Mouse (Mus musculus) naive thymus-derived CD4-positive, alpha-beta T cell, adult 2 months (primary cell): ENCODE measurements around the gene Cacfd1.

Source experiments
- DNase-seq: peaks from one replicate; pipeline ENCODE4 v3.0.0-alpha.2; 2011; ENCODE audit warnings: low read depth

Gene Cacfd1

DNA sequence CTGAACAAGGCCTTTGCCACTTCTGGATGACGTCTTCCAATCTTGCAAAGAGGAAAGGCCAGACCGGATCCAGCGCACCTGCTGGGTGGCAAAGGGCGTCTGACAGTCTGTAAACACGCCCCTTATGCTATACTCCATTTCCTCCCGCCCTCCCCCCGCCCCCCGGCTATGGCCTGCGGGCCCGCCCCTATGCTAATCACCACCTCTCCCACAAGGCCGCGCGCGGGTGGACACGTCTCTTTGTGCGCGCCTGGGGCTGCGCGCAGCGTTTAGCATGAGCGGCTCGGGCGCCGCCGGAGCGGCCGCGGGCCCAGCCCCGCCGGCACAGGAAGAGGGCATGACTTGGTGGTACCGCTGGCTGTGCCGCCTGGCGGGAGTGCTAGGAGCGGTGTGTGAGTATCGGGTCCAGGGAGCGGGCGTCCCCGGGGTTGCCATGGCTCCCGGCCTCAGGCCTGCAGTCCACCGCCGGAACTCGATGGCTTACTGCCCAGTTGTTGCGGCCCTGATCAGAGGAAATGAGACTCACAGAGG lies at the start of gene Cacfd1:
Gene Cacfd1, plus strand, starts transcription at position 213 of the 531 bp plus-strand sequence.
- peak; percentile 95 for DNase-seq

DNA sequence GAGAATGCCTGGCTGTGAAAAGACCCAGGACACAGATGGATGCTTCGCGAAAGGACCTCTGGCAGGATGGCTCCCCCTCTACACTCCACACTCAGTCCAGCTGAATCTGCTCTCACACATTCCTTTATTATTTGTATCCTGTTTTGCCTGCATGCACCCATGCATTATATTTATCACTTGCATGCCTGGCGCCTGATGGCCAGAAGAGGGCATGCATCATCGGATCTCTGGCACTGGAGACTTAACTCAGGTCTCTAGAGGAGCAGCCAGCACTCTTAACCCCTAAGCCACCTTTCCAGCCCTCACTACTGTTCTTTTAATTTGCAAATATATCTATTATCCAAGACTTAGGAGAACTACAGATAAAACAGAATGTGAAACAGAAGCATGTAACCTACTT lies 49.0 kb upstream of the Cacfd1 start:
- no peak for DNase-seq

DNA sequence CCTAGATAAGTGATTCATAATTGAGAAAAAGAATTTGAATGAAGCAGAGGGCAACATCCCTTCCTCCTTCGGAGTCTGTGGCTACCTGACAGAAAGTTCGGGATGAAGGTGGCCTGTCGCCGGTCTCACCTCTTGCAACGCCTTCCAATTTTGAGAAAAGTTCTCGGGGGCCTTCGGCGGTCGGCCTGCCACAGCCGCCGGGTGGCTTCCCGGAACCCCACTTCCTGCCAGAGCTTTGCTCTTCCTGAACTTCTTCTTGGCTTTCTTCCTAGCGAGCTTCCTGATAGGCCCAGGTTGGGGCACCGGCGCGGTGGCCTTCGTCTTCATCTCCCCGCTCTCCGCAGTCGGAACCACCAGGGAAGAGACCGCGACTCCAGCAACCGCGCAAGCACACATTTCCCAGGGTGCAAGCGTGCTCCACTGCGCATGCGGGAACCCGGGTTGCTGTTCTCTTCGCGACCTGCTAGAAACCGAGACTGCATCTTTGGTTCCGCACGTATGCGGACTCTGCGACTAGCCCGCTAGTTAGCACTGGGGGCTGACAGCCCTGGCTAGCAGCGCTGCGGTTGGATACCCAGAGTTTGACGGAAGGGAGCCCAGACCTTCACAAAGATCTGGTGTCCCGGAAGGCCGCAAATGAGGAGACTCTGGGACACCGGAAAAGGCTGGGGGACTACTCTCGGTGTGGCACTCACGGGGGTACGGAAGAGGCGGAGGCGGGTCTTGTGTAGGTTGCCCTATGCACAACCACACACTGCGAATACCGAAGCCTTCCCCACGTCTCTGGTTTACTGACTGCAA lies 45.6 kb upstream of the Cacfd1 start, which contains the start of gene Rexo4:
Gene Rexo4, minus strand, starts transcription at position 464 of the 801 bp plus-strand sequence.
- DNase-seq, result peak; percentile 98

DNA sequence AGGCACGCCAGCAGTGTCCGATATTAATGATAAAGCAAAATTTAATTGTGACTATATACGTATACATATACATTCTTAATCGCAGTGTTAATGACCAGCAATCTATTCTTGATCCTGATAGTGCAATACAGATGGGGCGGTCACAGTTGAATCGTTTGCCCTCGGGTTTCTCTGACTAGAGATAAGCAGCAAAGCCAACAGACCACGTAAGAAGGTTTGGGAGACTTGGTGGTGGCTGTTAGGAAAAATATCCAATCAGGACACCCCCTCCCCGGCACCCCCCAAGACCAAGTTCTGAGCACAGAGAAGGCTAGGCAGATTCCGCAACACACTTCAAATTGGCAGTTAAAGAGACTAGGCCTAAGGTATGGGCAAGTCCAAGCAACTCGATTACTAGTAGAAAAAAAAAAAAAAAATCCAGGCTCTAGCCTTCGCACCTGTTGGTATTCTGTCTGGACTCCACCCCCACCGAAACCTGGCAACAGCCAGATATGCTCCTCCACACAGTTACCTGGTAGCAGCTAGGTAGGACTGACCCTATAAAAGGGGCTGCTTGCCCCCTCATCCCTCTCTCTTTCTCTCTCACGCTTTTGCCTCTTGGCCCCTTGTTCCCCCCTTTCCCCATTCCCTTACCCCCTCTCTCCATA lies 44.9 kb upstream of the Cacfd1 start:
- DNase-seq, result no peak

DNA sequence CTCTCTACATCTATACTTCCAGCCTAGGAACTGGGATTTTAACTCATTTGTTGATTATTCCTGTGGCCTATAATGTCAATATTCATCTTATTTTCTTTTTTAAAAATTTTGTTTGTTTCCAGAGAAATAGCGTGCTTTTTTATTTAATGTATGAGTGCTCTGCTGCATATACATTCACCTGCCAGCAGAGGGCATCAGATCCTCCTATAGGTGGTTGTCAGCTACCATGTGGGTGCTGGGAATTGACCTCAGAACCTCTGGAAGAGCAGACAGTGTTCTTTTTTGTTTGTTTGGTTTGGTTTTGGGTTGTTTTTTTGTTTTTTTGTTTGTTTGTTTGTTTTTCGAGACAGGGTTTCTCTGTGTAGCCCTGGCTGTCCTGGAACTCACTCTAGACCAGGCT lies 42.5 kb upstream of the Cacfd1 start:
- peak; percentile 38 for DNase-seq

DNA sequence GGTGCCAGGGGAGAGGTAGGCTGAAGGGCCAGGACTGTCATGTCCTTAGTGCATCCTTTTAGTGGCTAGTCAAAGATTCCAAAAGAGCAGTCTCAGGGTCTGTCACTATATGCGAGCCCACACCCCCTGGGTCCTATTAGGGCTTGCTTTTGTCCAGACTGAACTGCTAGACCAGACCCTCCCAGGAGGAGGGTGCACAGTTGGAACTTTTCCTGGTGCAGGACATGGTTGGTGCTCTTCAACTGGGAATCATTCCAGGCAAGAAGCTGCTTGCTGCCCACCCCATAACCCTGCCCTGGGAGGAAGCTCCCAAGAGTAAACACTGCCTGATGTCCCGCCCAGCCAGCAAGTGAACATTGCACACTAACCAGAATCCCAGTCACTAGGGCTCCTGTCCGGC lies 36.6 kb upstream of the Cacfd1 start, which contains the start of gene Adamts13:
Gene Adamts13, plus strand, starts transcription at position 301 of the 400 bp plus-strand sequence.
- no peak for DNase-seq

DNA sequence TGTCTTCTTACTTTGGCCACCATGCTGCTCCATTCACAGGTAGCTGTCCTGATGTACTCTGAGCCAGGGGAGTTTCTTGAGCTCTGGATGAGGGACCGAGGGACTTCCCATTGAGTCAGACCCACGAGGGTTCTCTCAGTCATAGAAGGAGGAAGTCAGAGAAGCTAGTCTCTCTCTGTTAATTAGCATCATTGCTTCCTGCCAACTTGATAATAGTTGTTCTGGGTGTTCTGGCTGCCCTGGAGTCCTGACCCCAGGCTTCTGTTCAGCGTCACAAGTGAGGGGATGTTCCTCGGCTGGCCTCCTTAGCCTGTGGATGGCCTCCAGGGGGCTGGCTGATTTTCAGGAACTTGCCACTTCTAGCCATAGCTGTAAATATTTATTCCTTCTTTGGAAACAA lies 35.8 kb upstream of the Cacfd1 start:
- no peak for DNase-seq

DNA sequence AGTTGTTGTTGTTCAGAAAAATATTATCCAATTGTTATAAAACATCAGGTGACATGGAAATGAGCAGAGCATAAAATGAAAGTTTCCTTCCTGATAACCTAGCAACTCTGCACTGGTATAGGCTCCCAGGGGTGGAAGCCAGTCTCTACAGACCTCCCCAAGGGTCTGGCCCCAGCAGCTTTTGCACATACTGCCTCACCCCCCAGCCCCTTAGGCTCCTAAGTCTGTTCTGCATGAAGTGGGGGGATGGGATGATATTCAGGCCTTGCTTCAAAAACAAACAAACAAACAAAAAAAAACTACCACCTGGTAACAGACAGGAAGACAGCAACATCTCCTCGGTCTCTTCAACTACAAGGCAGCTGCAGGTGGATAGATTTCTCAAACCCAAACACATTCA lies 29.4 kb upstream of the Cacfd1 start:
- no peak for DNase-seq

DNA sequence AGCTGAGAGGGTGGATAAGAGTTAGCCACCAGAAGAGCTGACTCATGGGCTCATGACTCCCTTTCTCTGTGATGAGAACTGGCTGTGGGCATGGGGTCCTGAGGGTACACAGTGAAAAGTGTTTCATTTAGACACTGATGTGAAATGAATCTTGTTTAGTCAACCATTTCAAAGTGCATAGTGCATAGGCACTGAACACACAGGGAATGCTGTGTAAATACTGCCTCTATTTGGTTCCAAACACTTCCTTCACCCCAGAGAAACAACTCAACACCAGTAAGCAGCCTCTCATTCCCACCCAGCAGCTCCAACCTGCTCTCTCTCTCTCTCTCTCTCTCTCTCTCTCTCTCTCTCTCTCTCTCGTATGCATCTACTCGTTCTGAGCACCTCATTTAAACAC lies 25.5 kb upstream of the Cacfd1 start:
- DNase-seq, result no peak

DNA sequence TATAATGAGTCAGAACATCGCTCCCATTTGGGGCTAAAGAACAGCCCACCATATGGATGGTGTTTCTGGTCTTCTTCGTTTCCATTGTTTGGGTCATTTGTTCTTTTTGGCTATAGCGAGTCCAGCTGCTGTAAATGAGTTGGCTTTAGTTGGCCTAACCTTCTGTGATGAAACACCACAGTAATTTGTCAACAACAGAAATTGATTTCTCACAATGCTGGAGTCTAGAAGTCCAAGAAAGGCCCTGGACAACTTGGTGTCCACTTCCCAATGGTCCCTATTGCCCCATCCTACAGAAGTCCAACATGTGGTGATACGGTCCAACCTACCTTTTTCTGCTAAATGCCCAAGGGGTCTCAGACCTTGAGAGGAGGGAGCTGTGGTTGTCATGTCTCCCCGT lies 25.1 kb upstream of the Cacfd1 start:
- DNase-seq, result no peak

DNA sequence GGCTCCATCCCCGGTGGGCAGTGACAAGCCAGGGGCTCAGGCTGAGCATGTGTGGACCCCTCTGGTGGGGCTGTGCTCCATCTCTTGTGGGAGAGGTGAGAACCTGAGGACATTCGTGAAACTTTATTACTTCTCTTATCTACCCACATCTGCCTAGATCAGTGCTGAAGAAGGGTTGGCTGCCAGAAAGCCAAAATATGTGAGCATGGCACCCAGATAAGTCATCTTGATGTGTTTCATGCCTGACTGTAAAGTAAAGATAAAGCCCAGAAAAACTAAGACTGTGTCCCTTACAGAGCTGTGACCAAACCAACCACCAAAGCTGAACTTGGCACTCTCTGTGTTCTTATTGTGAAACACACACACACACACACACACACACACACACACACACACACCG lies 15.8 kb upstream of the Cacfd1 start:
- DNase-seq, result no peak

DNA sequence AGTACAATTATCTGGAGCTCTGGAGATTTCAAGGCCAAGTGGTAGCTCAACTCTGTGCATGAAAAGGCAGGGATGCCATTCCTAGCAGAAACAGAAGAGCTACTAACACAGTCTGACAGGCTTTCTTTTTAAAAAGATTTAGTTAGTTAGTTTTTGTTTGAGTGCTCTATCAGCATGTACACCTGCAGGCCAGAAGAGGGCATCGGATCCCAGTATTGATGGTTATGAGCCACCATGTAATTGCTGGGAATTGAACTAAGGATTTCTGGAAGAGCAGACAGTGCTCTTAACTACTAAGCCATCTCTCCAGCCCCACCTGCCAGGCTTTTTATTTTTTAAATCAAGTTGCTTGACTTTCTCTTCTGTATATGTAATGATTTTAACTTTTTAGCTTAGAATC lies 12.2 kb upstream of the Cacfd1 start:
- DNase-seq, result peak; percentile 37

DNA sequence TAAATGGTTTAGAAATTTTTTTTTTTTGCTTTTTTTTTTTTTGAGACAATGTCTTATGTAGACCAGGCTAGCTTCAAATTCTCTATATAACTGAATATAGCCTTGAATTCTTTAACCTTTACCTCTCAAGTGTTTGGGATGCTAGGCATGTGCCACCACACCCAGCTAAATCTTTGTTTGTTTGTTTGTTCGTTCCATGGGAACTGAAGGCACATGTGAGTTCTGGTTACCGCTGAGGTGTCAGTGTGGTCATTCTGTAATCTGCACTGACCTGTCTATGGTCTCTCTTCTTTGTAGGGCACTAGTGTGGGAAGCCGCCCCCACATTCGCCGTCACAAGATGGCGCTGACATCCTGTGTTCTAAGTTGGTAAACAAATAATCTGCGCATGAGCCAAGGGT lies 11.7 kb upstream of the Cacfd1 start:
- DNase-seq, result no peak

DNA sequence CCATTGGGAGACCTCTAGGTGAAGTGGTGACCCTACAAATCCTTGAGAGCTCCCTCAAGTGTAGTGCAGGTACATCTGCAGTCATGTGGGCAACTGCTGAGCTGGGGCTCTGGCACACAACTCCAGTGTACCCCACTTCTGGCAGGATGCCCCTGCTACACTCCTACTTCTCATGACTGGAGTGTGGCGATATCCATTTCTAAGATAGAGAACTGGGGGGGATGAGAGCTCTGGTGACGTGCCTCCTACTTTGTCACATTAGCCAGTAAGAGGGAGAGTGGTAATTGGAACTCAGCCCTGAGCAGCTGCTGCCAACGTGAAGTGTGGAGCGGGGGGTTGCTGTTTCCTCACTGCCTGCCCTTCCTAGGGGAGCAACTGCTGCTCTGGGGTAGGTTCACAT lies 3.5 kb upstream of the Cacfd1 start:
- DNase-seq, result no peak

DNA sequence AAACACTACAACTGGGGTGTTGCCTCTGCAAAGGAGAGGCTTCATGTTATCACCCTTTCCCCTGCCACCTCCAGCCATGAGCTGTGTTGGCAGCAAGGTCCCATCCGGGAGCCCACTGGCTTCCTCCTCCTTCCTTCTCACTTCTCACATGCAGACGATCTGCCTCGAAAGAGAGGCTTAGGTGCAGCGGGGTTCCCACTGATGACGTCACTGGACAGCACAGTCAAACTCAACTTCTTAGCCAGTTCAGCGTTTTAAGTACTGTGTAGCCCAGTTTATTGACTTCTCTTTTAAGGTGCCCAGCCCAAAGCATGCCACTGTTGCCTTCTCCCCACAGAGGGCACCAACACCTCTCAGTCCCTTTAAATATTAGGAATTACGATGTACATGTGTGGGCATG lies 2.0 kb upstream of the Cacfd1 start:
- no peak for DNase-seq

DNA sequence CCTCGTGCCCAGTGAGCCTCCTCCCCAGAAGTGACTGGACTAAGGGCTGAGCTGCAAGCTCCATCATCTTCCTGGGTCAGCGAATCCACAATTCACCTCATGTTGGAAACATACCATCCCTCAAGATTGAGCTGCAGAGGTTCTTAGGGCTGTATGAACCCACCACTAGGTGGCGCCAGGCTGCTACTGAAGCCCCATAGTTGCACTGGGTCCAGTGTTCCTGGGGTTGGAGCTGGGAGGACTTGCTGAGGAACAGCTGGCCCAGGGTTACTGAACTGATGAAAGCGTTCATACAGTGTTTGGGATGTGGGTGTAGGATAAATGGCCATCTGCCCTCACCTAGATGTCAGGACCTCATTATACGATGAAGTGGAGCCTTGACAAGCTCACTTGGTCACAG lies 8.1 kb downstream of the Cacfd1 start:
- DNase-seq, result peak; percentile 80

DNA sequence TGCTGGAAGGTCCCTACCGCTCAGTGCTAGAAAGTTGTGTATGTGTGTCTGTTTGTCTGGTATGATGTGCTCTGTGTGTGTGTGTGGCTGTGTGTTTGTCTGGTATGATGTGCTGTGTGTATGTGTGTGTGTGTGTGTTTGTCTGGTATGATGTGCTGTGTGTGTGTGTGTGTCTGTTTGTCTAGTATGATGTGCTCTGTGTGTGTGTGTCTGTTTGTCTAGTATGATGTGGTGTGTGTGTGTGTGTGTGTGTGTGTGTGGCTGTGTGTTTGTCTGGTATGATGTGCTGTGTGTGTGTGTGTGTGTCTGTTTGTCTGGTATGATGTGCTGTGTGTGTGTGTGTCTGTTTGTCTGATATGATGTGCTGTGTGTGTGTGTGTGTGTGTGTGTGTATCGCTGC lies 9.8 kb downstream of the Cacfd1 start:
- DNase-seq, result no peak

DNA sequence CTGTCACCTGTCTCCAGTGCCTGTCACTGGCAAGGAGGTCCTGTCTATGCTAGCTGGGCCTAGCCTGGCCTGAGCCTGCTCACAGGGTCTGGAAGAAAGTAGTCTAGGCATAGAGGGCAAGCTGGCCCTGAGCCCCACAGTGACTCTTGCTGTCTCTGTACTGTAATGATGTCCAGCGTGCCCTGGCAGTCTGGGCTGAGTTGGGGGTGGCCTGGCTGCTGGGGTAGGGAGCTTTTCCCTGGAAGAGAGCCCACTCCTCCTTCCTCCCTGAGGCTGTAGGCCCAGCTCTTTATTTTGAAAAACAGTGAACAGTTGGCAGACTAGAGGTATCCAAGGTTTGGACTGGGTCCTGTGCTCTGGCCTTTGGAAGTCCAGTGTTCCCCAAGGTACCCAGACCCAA lies 11.4 kb downstream of the Cacfd1 start:
- DNase-seq, result no peak

DNA sequence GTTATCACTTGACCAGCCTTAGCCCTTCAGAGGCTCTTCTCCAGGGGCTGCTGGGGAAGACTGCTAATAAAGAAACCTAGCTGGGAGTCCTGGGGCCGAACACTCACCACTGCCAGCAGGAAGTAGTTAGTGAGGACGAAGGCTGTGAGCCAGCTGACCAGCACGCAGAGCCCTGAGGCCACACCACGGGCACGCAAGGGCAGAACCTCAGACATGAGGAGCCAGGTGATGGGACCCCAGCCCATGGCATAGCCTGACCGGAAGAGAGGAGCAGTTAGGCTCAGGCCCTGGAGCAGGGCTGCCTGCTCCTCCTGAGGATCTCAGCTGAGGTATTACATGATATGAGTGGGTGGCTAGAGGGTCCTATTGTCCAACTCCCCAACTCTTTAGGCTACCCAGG lies 12.9 kb downstream of the Cacfd1 start:
- no peak for DNase-seq

DNA sequence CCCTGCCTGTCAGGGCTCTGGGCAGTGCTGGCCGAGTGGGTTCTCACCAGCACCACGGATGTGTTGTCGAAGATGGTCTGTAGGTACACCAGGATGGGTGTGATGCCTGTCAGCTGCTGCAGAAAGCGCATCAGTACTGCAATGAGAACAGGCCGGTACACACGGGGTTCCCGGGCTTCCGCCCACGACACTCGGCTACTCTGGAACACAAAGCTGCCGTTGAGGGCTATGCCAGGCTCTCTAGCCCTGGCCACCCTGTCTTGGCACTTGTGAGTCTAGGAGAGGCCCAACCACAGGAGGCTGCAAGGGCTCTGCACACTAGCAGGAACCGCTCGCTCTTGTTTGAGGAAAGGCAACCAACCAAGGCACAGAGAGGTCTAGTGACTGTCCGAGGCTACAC lies 14.4 kb downstream of the Cacfd1 start:
- DNase-seq, result no peak

DNA sequence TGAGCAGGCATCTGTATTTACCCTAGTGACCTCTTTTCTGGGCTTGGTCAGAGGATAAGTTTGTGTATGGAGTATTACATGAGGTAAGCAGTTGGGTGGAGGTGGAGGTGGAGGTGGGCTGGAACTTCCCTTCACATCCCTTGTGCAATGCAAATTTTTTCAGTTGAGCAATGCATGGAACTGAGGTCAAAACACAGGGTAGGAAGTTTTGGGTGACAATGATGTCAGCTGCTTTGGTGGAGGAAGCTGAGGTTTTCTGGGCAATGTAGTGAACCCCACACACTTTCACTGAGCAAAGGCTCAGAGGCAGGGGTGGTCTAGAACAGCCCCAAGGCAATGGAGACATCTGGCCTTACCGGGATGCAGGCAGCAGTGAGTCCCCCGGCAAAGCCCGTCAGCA lies 15.8 kb downstream of the Cacfd1 start:
- DNase-seq, result no peak

DNA sequence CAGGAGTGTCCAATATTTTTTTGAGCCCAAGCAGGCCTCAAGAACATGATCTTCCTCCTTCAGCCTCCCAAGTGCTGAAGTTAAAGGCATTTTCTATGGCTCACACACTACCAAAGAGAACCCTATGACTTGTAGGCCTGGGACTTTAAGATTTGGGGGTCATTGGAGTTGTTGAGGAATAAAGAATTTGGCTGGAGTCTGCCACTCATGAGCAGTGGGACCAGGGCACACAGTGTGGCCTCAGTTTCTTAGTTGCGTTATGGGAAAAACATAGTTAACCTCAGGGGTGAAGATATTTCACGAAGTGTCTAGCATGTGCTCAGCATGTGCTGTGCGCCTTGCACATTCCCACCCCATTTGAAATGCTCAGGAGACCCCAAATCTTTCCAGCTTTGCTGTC lies 16.6 kb downstream of the Cacfd1 start:
- no peak for DNase-seq

DNA sequence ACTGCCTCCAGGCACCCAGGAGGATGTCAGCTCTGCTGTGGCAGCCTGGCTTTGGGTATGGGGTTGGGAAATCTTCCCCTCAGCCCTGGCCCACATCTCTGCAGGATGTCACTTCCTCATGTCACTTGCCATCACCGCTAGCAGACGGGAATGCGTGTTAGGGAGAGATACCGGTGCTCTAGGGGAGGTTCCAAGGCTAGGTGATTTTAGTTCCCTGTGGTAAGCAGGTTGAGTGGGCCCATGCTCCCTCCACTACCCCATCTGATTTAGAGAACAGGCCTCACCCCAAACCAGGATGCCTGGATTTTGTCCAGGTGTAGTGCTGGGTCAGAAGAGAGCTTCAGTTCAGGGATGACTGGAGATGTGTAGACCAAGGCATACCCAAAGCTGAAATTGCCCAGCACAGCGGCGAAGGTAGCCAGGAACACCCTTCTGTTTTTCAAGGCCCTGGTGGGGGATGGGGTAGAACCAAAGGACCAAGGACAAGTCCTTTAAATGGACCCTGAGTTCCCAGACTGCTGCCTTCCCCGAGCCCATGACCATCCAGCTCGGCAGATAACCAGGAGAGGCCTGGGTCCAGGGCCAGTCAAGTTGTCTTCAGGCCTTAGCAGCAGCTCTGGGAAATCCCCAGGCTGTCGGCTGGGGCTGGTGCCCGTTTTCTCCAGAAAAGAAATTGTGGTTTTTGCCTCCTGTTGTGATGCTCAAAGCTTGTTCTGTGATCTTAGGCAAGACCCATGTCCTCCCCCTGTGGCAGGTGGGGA lies 17.3 kb downstream of the Cacfd1 start:
- DNase-seq, result no peak
